Mouse (Mus musculus) erythroblast, embryonic 14.5 days (primary cell): ENCODE data around the gene Fbxo33.

Experiments
- GATA1 ChIP-seq: IDR thresholded peaks from 2 replicates; pipeline ENCODE4 v1.6.1; 2012; ENCODE audit warnings: low read length, inconsistent platforms, mixed read lengths
- TAL1 ChIP-seq: IDR thresholded peaks from 3 replicates; pipeline ENCODE4 v1.6.1; 2012; ENCODE audit warnings: low read length, inconsistent platforms, mixed read lengths

- no peak for TF ChIP-seq TAL1
- TF ChIP-seq GATA1: no peak
Observed at GRCm38 (mm10) chr12:59238434-59238833, 18.9 kb upstream of the Fbxo33 start.
